Mouse (Mus musculus) liver, embryonic 12.5 days (tissue): Measurements from ENCODE around the gene Gm17359. TPM values are rescaled to one million over a fixed set of nuclear protein-coding genes. Genes with fewer than 3 reads are reported as not detected.

Experiments
- ATAC-seq: fragments of 200-750 bp; cut with Nextera tagmentation; 2 replicates; pipeline ENCODE4 v1.8.0; 2017; ENCODE audit warnings: moderate number of reproducible peaks, mild to moderate bottlenecking, moderate library complexity
- H3K27ac ChIP-seq: fragments of 300-500 bp; sonication (generic); 2 replicates; pipeline ENCODE4 v1.5.1; 2016; ENCODE audit warnings: mild to moderate bottlenecking
- H3K27me3 ChIP-seq: fragments of 300-500 bp; sonication (generic); replicated peaks from 2 replicates; pipeline ENCODE4 v1.6.1; 2016; ENCODE audit warnings: mild to moderate bottlenecking, moderate library complexity
- H3K36me3 ChIP-seq: fragments of 300-500 bp; sonication (generic); 2 replicates; pipeline ENCODE4 v1.6.1; 2016; ENCODE audit warnings: mild to moderate bottlenecking, moderate library complexity
- H3K4me1 ChIP-seq: fragments of 300-500 bp; sonication (generic); 2 replicates; pipeline ENCODE4 v1.6.1; 2016
- H3K4me2 ChIP-seq: fragments of 300-500 bp; sonication (generic); 2 replicates; pipeline ENCODE4 v1.6.1; 2016; ENCODE audit warnings: mild to moderate bottlenecking, moderate library complexity
- H3K4me3 ChIP-seq: fragments of 300-500 bp; sonication (generic); 2 replicates; pipeline ENCODE4 v1.5.1; 2016; ENCODE audit warnings: mild to moderate bottlenecking, moderate library complexity
- H3K9ac ChIP-seq: fragments of 300-500 bp; sonication (generic); 2 replicates; pipeline ENCODE4 v1.6.1; 2016; ENCODE audit warnings: mild to moderate bottlenecking, moderate library complexity
- H3K9me3 ChIP-seq: fragments of 300-500 bp; sonication (generic); replicated peaks from 2 replicates; pipeline ENCODE4 v1.6.1; 2016; ENCODE audit warnings: mild to moderate bottlenecking, moderate library complexity
- WGBS: fragments of 180-500 bp; shearing (Covaris S2); methylation state at CpG from one replicate; pipeline ENCODE4 v1.1.7; 2016; ENCODE audit not compliant: insufficient replicate concordance; 5-methylcytosine and 5-hydroxymethylcytosine counted together
- polyA plus RNA-seq: library from polyadenylated mRNA; unstranded; fragments of >200 nt; fragmentation: Nextera tagmentation; extraction: Ambion mirVana; gene quantifications from 2 replicates; pipeline ENCODE4 v1.2.1, GENCODE M21; 2016

Gene Gm17359
- polyA plus RNA-seq, 1 experiment from 2014 or later, result not detected

- Histone ChIP-seq H3K27ac (no peak overlapping the region), H3K9ac (no peak overlapping the region), H3K27me3 (no peaks in the 10 kb centered on the region), H3K4me1 (no peaks in the 10 kb centered on the region), H3K4me2 (no peak overlapping the region), H3K4me3 (no peak overlapping the region), H3K36me3 (peaks cover 47% of the 10 kb centered on the region), H3K9me3 (no peaks in the 10 kb centered on the region)
- no peak for ATAC-seq
- WGBS, result 85% methylated on average over 11 of the region's 11 CpGs
These were observed 119.3 kb downstream of the Gm17359 start for GRCm38 (mm10) chr3:79455761-79456160.

- H3K4me3 ChIP-seq, result no peak overlapping the region
- no peaks in the 10 kb centered on the region for H3K9me3 ChIP-seq
- no peak for ATAC-seq
- H3K4me1 ChIP-seq, result no peaks in the 10 kb centered on the region
- no peaks in the 10 kb centered on the region for H3K27me3 ChIP-seq
- H3K4me2 ChIP-seq, result no peak overlapping the region
- peaks cover 73% of the 10 kb centered on the region for H3K36me3 ChIP-seq
- H3K9ac ChIP-seq, result no peak overlapping the region
- no peak overlapping the region for H3K27ac ChIP-seq
- WGBS, result 82% methylated on average over 14 of the region's 14 CpGs
These were observed 122.3 kb downstream of the Gm17359 start for GRCm38 (mm10) chr3:79458651-79459275.

- H3K27me3 ChIP-seq, result no peaks in the 10 kb centered on the region
- H3K4me1 ChIP-seq, result no peaks in the 10 kb centered on the region
- no peak overlapping the region for H3K9ac ChIP-seq
- ATAC-seq, result no peak
- 92% methylated on average over 5 of the region's 5 CpGs for WGBS
- no peak overlapping the region for H3K4me2 ChIP-seq
- peaks cover 86% of the 10 kb centered on the region for H3K36me3 ChIP-seq
- H3K9me3 ChIP-seq, result no peaks in the 10 kb centered on the region
- no peak overlapping the region for H3K4me3 ChIP-seq
- no peak overlapping the region for H3K27ac ChIP-seq
These were observed 133.0 kb downstream of the Gm17359 start for GRCm38 (mm10) chr3:79469440-79469839.

DNA sequence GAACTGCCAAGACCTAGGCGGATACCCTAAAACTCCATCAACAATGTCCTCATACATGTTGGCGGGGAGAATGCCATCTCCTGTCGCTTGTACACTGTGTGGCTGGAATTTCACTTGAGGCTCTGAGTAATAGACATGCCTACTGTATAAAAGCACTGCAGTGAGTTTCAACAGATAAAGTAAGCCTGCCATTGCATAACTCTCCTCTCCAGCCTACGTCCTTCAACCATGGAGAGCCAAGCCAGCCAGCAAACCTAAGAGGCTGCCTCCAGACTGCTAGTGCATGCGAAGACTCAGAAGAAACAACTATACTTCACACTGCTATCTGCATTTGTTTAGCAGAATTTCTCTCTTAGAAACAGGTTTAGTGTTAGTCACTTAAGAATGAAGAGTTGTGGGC lies 135.9 kb downstream of the Gm17359 start:
- Histone ChIP-seq H3K27me3 (no peaks in the 10 kb centered on the region), H3K9me3 (no peaks in the 10 kb centered on the region), H3K9ac (no peak overlapping the region), H3K27ac (no peak overlapping the region), H3K4me1 (no peaks in the 10 kb centered on the region), H3K4me3 (no peak overlapping the region), H3K4me2 (no peak overlapping the region), H3K36me3 (peaks cover 81% of the 10 kb centered on the region)
- WGBS, result 90% methylated on average over 5 of the region's 5 CpGs
- ATAC-seq, result no peak

DNA sequence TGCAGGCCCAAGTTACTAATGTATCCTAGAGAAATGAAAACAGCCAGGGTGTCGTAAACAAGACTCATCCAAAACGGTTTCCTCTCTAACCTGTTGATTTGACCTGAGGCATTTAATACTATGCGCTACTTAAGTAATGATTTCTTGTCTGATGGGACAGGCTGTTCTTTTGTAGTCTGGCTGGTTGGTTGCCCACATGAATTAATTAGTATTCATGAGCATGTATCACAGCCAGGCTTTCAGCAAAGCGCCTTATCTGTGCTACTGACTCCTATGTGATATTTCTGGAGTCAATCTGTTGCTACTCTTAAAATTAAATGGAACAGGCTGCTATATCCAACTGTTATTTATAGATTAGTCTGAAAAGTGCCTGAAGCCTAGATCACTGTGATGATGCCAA lies 138.4 kb downstream of the Gm17359 start:
- Histone ChIP-seq H3K36me3 (peaks cover 81% of the 10 kb centered on the region), H3K4me1 (peaks cover 20% of the 10 kb centered on the region), H3K9me3 (no peaks in the 10 kb centered on the region), H3K4me3 (no peak overlapping the region), H3K27me3 (no peaks in the 10 kb centered on the region), H3K9ac (no peak overlapping the region), H3K27ac (no peak overlapping the region), H3K4me2 (no peak overlapping the region)
- no peak for ATAC-seq
- 89% methylated on average over 4 of the region's 4 CpGs for WGBS

GRCm38 (mm10) chr3:79475980-79476379 lies 139.5 kb downstream of the Gm17359 start:
- no peak overlapping the region for H3K4me2 ChIP-seq
- ATAC-seq, result no peak
- WGBS, result 90% methylated on average over 2 of the region's 2 CpGs
- no peak overlapping the region for H3K4me3 ChIP-seq
- peaks cover 85% of the 10 kb centered on the region for H3K36me3 ChIP-seq
- no peak overlapping the region for H3K9ac ChIP-seq
- H3K27me3 ChIP-seq, result no peaks in the 10 kb centered on the region
- H3K9me3 ChIP-seq, result no peaks in the 10 kb centered on the region
- H3K4me1 ChIP-seq, result peaks cover 23% of the 10 kb centered on the region
- H3K27ac ChIP-seq, result no peak overlapping the region

DNA sequence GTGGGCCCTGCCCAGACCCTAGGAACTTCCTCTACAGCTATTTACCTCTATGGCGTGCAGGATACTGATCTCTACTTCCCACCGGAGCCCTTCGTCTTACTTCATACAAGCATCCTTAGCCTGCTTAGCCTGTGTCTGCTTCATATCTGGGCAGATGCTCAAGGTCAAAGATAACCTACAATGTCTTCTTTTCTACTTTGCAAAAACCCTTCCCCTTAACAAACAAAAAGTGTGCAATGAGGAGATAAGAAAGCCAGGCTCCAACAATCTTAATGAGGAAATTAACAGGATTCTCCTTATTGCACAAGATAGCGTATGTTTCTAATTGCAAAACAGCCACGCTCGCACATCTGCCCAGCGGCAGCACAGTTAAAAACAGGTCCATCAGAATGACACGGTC lies 141.9 kb downstream of the Gm17359 start:
- Histone ChIP-seq H3K4me2 (no peak overlapping the region), H3K36me3 (peaks cover 80% of the 10 kb centered on the region), H3K27me3 (no peaks in the 10 kb centered on the region), H3K9me3 (no peaks in the 10 kb centered on the region), H3K4me1 (peaks cover 23% of the 10 kb centered on the region), H3K9ac (no peak overlapping the region), H3K27ac (no peak overlapping the region), H3K4me3 (no peak overlapping the region)
- WGBS, result 38% methylated on average over 8 of the region's 8 CpGs
- peak; percentile 57 for ATAC-seq

GRCm38 (mm10) chr3:79478880-79479279 lies 142.4 kb downstream of the Gm17359 start:
- Histone ChIP-seq H3K27me3 (no peaks in the 10 kb centered on the region), H3K4me3 (no peak overlapping the region), H3K4me2 (no peak overlapping the region), H3K27ac (no peak overlapping the region), H3K36me3 (peaks cover 80% of the 10 kb centered on the region), H3K9ac (no peak overlapping the region), H3K9me3 (no peaks in the 10 kb centered on the region), H3K4me1 (peaks cover 23% of the 10 kb centered on the region)
- WGBS, result 51% methylated on average over 4 of the region's 4 CpGs
- ATAC-seq, result peak; percentile 18; the same call in 1 of the 2 replicates

GRCm38 (mm10) chr3:79484286-79485063 lies 148.0 kb downstream of the Gm17359 start:
- Histone ChIP-seq H3K36me3 (peaks cover 91% of the 10 kb centered on the region), H3K27ac (no peak overlapping the region), H3K4me3 (no peak overlapping the region), H3K4me1 (peaks cover 4% of the 10 kb centered on the region; the same call in 1 of the 2 replicates), H3K9me3 (no peaks in the 10 kb centered on the region), H3K9ac (no peak overlapping the region), H3K4me2 (no peak overlapping the region), H3K27me3 (no peaks in the 10 kb centered on the region)
- 67% methylated on average over 16 of the region's 16 CpGs for WGBS
- ATAC-seq, result no peak

GRCm38 (mm10) chr3:79488025-79488424 lies 151.6 kb downstream of the Gm17359 start:
- H3K9ac ChIP-seq, result no peak overlapping the region
- H3K27me3 ChIP-seq, result no peaks in the 10 kb centered on the region
- no peaks in the 10 kb centered on the region for H3K9me3 ChIP-seq
- 88% methylated on average over 7 of the region's 7 CpGs for whole genome bisulfite sequencing
- ATAC-seq, result no peak
- no peaks in the 10 kb centered on the region for H3K4me1 ChIP-seq
- H3K4me2 ChIP-seq, result no peak overlapping the region
- no peak overlapping the region for H3K4me3 ChIP-seq
- no peak overlapping the region for H3K27ac ChIP-seq
- peaks cover 99% of the 10 kb centered on the region for H3K36me3 ChIP-seq

GRCm38 (mm10) chr3:79490102-79490501 lies 153.6 kb downstream of the Gm17359 start:
- 83% methylated on average over 5 of the region's 5 CpGs for WGBS
- Histone ChIP-seq H3K9me3 (no peaks in the 10 kb centered on the region), H3K27me3 (no peaks in the 10 kb centered on the region), H3K9ac (no peak overlapping the region), H3K4me3 (no peak overlapping the region), H3K27ac (no peak overlapping the region), H3K36me3 (peaks cover 93% of the 10 kb centered on the region), H3K4me1 (no peaks in the 10 kb centered on the region), H3K4me2 (no peak overlapping the region)
- ATAC-seq, result no peak

DNA sequence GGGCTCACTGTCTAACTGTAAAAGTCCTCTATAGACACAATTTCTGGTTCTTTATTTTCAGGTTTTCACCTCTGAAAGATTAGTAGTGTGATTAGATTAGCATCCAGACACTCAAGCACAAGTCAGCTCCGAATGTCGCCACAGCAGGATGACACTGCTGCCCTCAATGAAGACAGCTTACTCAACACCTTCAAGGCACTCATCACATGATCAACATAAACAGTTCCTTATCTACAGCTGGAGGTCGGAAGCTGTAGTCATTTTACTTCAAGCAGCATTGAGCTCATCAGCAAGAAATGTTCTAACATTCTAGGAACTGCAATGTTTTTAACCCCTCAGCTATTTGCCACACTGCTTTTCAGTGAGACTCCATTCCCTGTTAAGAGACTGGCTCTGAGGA lies 155.2 kb downstream of the Gm17359 start:
- WGBS, result 57% methylated on average over 3 of the region's 3 CpGs
- Histone ChIP-seq H3K9ac (no peak overlapping the region), H3K9me3 (no peaks in the 10 kb centered on the region), H3K4me3 (no peak overlapping the region), H3K27me3 (no peaks in the 10 kb centered on the region), H3K4me1 (no peaks in the 10 kb centered on the region), H3K27ac (no peak overlapping the region), H3K36me3 (peaks cover 92% of the 10 kb centered on the region), H3K4me2 (no peak overlapping the region)
- ATAC-seq, result no peak
